Mouse (Mus musculus): ENCODE results near the gene Wdsub1.

The Wdsub1 gene

DNA sequence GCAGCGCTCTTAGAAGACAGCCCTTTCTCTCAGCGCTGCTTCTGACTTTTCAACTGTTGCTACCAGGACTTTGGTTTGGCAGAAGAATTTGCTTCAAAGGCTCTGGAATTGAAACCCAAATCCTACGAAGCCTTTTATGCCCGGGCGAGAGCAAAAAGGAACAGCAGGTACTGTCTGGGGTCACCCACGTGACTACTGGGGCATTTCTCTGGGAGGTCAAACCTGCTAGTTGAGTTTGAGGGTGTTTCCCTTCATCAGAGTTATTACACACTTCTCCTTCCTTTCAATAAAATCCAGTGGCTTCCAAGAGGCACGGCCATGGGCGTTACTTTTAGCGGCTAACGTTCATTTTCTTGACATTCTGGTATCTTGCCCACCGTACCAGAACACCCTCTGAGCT, 40.4 kb downstream of the Wdsub1 start:
- no peak for DNase-seq (ENCODE audit: low read depth, low spot score)

DNA sequence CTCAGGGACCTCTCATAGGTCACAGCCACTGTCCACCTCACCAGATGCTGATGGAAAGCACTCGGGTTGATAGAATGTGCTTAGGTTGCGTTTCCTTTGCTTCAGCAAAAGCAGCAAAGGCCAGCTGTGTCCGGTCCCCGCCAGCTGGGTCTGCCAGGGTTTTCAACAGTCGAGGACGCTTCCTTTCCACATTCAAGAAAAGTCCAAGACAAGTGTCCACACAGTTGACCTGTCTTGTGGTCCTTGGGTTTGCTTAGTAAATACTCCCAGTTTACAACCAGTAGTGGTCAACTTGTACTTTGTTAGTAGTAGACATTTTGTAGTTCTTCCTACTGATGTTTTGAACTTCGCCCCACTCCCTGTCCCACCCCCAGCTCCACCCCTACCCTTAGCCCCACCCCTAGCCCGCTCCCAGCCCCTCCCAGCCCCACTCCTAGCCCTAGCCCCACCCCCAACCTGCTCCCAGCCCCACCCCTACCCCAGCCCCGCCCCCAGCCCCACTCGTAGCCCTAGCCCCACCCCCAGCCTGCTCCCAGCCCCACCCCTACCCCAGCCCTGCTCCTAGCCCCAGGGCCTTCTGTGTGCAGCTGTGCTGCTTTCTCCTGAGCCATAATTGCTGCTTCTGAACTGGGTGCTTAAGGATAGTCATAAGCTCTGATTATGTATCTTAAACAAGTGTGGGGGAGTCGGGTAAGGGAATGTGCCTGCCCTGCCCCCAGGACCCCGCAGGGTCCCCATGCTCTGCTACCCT, 41.0 kb downstream of the Wdsub1 start:
- no peak for DNase-seq (ENCODE audit: low read depth, low spot score)

DNA sequence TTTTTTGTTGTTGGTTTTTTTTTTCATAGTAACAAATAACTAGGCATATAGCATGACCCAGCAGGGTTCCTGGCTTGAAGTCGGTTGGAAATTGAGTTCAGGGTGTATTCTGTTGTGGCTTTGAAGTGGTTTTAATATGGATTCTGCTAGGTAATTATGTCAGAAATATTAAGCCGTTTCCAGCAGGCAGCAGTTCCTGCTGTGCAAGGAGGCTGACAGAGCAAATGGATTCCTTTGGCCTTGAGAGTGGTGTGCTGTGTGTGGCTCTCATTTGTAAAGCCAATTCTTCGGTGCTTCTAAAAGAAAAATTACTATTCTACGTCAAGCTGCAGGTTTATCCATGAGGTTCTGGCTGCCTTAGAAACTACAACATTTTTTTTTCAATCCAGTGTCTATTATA, 42.2 kb downstream of the Wdsub1 start:
- DNase-seq (ENCODE audit: low read depth, low spot score) = no peak

DNA sequence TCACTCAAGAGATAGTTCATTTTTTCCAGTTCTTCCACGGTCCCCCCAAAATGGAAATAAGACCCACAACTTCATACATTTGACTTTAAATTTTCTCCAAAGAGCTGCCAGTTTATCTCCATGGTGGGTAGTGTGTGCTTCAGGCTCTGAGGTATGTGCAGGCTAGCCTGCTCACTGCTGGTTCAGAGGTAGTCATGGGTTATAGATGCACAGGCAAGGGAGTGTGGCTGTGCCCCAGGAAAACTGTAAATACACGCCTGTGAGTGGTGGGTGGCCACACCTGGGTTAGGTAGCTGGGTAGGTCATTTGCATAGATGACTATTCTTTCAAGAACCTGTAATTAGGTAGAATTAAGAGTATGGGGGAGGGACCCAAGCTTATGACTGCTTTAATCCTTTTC, 42.6 kb downstream of the Wdsub1 start:
- DNase-seq (ENCODE audit: low read depth, low spot score) = no peak

DNA sequence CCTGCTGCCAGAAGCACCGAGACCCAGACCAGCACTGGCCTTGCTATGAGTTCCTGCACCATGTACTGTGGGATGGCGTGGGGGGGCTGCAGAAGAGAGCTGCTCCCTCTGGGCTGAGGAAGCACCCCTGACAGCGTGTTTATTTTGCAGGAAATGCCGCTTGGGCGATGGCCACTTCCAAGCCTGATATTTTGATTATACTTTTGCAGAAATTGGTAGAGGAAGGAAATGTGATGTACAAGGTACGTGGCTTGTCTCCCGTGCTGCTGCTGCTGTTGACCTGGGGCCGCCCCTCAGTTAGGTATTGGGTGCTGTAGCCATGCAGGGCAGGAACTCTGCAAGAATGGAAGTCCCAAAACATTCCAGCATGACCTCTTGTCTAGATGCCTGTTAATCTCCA, 43.6 kb downstream of the Wdsub1 start:
- DNase-seq (ENCODE audit: low read depth, low spot score) = no peak

DNA sequence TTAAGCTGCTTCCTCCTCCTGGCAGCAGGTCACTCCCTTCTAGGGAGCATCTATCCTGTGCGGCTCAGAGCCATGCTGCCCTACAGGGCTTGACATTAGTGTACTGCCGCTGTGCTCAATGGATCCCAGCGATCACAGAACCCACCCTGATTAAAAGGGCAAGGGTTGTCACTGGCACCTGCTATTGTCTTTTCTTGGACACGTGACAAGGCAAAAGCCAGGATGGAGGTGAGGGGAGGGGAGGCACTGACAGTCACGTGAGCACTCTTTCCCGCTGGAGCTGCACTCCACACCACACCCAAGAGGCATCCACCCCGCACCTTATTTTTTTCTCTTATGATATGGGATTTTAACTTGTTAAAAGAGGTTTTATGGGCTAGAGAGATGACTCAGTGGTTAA, 50.6 kb downstream of the Wdsub1 start:
- DNase-seq (ENCODE audit: low read depth, low spot score) = no peak

DNA sequence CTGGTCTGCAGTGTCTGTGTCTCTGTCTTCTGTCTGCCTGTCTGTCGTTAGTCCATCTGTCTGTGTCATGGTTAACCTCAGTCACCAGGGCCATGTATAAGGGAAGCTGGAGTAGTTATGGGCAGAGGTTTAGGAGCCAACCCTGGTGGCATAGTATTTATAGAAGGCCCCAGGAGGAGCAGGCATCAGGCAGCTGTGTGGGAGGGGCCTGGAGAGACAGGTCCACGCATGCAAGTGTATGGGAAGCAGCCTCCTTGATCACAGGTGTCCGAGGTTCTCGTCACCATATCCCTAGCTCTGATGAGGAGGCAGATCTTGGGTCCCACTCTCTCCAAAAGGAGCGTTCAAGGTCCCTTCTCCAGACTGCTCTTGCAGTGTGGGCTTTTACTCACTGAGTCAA, 51.5 kb downstream of the Wdsub1 start:
- DNase-seq (ENCODE audit: low read depth, low spot score) = no peak

DNA sequence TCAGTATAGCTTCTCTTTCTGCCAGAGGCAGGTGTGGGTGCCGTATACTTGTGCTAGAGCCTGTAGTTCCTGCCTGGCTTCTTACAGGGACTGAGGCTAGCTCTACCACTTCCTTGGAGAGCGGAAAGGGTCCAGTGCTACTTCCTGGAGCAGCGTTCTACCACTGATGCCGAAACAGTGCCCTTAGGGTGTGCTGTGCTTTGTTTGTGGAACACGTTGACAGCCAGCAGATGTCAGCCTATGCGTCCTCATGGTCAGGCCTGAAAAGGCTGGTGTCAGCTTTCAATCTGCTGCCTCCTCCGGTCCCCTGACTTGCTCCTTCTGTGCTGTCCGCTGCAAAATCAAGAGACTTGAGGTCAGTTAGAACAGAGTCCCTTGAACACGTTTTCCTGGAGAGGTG, 52.2 kb downstream of the Wdsub1 start:
- DNase-seq (ENCODE audit: low read depth, low spot score) = peak; percentile 20

DNA sequence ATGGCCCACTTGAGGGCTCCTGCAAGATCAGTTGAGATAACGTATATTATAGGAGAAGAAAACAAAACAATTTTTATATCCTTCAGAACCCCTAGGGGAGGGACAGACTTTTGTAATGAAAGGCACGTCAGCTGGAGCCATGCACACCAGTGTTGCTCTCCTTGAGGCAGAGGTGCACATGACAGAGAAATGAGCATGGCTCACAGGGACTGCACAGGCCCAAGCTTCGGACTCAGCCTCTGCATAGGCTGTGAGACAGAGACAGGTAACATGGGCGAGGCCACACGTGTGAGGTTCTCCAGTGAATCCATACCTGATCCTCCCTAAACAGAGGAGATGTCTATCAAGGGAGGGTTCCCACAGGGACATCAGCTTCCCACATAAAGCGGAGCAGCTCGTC, 52.7 kb downstream of the Wdsub1 start:
- no peak for DNase-seq (ENCODE audit: low read depth, low spot score)

DNA sequence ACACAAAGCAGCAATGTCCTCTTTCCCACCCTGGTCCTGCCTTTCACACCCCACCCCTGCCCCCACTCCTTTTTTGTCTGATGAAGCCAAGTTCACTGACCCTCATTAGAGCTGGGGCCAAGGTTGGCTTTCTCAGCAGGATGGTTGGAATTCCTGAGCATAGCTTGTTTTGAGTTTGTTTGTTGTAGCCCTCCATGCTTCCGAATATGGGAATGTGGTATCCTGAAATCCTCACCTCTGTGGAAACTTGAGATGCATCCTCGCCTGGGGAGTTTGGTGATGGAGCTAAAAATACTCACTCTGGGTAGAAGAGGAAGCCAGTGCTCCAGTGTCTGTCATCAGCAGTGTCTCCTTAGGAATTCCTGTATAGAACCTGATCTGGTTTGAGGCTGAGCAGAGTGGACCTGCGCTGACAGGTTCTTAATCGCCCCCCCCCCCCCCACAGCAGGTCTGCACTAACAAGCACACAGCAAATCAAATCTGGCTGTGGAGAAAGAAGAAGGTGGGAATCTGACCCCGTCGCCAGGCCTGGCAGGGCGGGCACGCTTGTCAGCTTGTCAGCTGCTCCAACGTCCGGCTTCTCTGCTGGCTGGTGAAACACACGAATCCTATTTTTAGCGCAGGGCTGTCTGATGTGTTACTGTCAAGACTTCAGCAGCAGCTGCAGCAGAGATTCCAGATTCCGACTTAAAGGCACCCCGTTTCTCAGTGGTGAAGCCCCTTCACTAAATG, 53.4 kb downstream of the Wdsub1 start:
- peak; percentile 21 for DNase-seq (ENCODE audit: low read depth, low spot score)

DNA sequence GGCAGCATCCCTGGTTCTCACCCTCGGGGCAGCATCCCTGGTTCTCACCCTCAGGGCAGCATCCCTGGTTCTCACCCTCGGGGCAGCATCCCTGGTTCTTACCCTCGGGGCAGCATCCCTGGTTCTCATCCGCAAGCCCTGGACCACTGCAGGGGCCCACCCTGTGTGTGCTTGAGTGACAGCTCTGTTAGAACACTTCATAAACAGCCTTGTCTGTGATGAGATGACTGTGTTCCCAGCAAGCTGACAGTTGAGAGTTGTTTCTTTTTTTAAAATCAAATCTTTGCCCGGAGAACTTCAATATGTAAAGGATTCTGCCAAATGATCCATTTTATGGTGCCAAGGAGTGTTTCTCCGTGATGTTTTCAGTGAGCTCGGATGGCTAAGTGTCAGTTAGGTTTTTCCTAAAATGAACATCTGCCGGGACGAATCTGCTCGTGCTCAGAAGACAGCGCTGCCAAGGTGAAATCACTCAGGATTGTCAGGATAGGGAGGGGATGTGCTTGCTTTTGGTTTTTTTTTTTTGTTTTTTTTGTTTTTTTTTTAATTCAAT, 54.2 kb downstream of the Wdsub1 start:
- no peak for DNase-seq (ENCODE audit: low read depth, low spot score)

DNA sequence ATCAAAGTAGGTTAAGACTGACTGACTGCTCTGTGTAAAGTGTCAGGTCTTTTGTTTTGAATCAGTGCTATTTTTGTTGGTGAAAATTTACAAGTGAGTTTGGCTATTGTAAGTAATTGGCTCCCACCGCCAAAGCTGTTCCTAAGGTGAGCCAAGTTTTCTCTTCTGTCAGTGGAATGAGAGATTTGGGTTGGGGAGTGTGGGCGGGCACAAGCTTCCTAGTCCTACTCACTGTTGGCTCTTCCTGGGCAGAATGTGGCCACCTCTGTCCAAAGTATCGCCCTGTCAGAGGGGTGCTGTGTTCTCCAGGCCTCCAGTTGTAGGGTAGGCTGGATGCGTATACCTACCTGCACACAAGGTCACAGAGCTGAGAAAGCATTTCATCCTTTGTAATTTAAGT, 57.0 kb downstream of the Wdsub1 start:
- no peak for DNase-seq (ENCODE audit: low read depth, low spot score)

DNA sequence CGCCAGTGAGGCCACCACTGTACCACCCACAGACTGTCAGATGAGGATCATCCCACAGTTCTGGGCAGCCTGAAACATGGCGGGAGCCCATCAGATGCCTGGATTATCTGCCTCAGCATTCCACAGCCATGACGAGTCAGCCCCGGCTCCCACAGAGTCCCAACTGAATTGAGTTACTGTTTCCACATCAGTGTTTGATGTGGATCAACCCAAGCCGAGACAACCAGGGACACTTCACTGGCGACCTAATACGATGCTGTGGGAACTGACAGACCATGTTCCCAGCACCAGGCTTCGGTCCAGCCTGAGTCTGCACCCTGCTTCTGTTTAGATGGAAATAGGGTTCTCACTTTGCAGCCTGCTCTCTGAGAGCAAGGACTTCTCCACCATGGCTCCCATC, 58.1 kb downstream of the Wdsub1 start:
- DNase-seq (ENCODE audit: low read depth, low spot score) = peak; percentile 96

DNA sequence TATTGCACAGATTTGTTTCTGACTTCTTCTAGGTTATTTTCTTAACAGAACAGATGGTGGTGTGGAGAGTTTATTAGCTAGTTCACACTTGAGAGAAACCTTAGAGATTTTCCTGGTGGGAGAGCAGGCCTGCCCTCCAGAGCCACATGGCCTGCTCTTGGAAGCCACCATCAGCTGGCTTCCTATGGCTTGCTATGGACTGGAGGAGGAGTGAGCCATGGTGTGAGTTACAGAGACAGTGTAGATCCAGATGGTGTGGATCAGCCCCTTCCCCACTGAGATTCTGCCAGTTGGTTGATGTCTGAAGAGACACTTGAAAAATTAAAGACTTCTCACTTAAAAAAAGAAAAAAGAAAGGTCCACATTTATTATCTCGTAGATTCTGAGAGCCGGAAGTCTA, 61.3 kb downstream of the Wdsub1 start:
- no peak for DNase-seq (ENCODE audit: low read depth, low spot score)

DNA sequence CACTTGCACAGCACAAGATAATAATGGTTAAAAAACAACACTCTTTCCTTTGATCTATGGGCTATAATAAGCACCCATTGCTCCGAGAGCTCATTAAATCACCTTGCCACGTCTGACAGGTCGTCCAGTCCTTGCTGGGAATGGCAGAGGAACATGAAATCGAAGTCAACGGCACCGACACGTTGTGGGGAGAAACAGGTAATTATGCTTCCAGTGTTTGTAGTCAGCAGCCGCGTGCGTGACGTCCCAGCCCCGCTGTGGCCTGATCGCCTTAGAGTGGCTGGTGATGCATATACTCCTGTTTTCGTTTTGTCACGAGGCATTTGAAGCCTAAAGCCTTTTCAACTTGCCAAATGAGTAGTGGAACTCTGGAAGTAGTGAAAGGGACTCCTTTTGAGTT, 62.3 kb downstream of the Wdsub1 start:
- no peak for DNase-seq (ENCODE audit: low read depth, low spot score)

DNA sequence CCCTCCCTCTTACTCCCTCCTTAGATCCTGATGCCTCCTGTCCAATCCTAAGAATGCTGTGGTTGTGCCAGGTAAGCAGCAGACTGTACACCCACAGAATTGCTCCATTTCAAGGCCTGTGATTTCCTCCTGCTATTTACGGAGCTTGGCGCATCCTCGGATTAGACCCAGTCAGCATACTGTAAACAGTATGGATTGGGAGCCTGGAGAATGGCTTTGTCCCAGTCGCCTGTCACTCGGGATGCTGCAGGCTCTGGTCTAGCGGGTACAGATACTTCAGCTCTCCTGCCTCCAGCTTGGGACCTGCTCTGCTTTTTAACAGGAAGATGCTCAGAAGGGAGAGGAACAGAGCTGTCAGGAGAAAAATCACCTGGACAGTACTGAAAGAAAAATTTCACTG, 63.0 kb downstream of the Wdsub1 start:
- no peak for DNase-seq (ENCODE audit: low read depth, low spot score)

DNA sequence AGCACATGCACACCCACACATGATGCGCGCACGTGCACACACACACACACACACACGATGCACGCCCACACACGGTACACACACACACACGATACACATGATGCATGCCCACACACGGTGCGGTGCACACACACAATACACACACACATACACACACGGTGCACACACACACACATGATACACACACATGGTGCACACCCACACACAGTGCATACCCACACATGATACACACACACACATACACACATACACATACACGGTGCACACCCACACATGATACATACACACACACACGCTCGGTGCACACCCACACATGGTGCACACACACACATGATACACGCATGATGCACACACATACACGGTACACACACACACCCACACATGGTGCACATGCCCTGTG, 63.7 kb downstream of the Wdsub1 start:
- no peak for DNase-seq (ENCODE audit: low read depth, low spot score)

DNA sequence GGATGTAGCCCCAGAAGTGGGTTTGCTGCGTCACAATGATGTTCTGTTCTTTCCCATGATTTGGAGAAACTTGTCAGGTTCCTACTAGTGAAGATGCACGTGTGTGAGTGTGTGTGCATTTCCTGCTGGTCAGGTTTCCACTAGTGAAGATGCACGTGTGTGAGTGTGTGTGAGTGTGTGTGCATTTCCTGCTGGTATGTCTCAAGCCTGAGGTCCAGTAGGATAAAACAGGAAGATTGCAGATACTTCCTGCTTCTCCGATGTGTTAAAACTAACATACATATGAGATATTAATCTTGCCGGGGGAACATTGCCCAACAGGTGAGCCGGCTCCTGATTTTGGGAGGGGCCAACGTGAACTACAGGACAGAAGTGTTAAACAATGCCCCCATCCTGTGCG, 67.4 kb downstream of the Wdsub1 start:
- no peak for DNase-seq (ENCODE audit: low read depth, low spot score)

DNA sequence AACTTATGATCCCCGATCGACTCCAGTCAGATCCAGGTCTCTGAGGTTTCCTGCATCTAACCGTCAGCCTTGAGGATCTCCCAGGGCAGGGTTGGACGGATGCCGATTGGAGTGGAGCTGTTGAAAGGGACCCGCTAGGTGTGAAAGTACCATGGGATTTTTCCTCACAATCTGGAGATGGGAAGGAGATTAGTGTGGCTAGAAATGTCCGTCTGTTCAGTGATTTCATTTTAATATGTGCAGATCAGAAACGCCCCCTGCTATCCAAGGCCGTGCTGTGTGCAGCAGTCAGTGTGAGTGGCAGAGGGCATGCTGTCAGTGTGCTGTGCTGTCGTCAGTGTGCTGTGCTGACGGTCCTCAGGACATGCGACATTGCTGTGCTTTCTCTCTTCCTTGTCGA, 68.9 kb downstream of the Wdsub1 start:
- no peak for DNase-seq (ENCODE audit: low read depth, low spot score)

DNA sequence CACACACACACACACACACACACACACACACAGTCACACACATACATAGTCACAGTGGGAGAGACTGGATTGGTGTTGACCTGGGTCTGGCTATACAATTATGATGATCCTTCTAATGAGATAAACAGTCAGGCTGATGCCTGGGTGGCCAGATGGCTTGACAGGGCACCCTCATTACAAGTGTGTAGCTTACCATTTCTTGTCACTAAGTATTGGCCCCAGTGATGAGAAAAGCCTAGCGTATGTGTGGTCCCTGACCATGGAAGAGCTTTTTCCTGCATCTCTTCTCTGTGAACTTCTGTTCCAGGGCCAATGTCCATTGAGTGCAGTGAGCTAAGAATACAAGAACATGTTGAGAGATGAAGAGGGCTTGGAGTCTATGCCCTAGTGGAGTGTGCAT, 69.8 kb downstream of the Wdsub1 start:
- DNase-seq (ENCODE audit: low read depth, low spot score) = no peak

DNA sequence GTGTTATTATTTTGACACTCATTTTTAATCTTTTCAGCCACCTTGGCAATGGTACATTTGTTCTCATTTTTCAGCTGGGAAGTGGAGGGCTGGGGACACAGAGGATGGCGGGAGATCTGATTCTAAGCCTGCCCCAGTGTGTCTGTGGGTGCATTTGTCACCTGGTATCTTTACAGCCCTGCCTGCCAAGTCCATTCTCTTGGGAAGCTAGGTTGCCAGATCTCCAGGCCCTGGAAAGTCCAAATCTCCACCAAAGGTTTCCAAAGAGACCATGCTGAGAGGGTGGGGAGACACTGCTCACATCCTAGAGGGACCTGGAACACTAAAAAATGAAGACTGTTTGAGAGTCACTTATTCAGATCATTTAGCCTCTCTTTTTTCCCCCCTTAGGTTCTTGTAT, 71.1 kb downstream of the Wdsub1 start:
- no peak for DNase-seq (ENCODE audit: low read depth, low spot score)

DNA sequence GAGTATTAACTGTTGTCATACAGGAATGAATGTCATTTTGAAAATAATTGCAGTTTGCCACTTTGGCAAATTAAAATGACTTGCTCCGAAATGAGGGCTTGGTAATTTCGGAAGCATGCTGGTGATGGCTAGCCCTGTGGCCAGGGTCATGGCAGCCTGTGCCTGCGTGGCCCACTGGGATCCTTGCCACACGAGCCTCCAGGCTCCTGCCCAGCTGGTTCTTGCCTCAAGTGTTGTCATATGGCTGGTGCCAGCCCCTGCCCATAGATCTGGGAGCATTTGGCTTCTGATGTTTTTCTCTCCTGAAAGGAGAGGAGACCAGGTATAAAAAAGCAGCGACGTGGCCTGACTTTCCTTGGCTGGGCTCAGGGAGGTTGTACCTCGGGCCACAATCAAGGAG, 72.4 kb downstream of the Wdsub1 start:
- no peak for DNase-seq (ENCODE audit: low read depth, low spot score)

DNA sequence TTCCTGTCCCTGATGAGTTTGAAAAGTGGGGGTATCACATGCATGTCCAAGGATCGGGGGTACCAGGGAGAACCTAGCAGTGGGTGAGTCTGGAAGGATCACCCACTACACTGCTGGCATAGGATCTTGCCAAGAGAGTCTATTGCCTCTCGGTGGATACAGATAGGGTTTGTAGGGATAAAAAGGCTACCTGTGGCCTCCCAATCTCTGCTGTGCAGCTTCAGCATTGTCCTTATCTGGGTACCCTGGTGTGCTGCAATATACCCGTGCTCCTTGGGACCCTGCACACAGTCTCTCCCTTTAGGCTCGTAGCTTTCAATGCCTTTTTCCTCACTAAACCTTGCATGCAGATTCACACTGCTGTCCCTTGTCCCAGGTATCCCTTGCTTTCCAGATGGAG, 73.8 kb downstream of the Wdsub1 start:
- DNase-seq (ENCODE audit: low read depth, low spot score) = no peak
